In genomic region chr12:42100189-42100588, GRCm38 (mm10) we compare ENCODE assay signal across 24 mouse cellular contexts.
DNase-seq lines count a peak whose midpoint lies in the region; ATAC-seq and TF ChIP-seq lines count a peak whose summit lies in the region.
"Had no signal": no experiment of that assay in that cellular context is flagged by ENCODE, and none has a peak within 500 bp of the region (broad histone marks: within the 10 kb centered on the region; RNA-seq: fewer than 3 reads in every experiment).

No protein-coding gene starts in this region.

- no peak for TF ChIP-seq POLR2A in brain, embryonic 14.5 days (IDR thresholded peaks at IDR 0.05; ENCODE audit: borderline replicate concordance, extremely low read depth, insufficient read depth, insufficient read length, poor library complexity, severe bottlenecking)

- H3K4me1 ChIP-seq in forebrain, embryonic 14.5 days (ENCODE audit: control insufficient read depth, insufficient read depth, low read length): no peaks in the 10 kb centered on the region
- no peaks in the 10 kb centered on the region for H3K4me1 ChIP-seq in forebrain, embryonic 13.5 days
- H3K4me1 ChIP-seq in forebrain, embryonic 16.5 days (replicated peaks; ENCODE audit: control insufficient read depth, insufficient read depth, low read length): peaks cover 2% of the 10 kb centered on the region; the same call in 1 of the 2 replicates
- H3K4me1 ChIP-seq in forebrain, embryonic 12.5 days: no peaks in the 10 kb centered on the region
- H3K4me1 ChIP-seq: embryonic facial prominence, embryonic 13.5 days; embryonic facial prominence, embryonic 15.5 days had no signal

- H3K36me3 ChIP-seq in forebrain, embryonic 14.5 days (ENCODE audit: control insufficient read depth, insufficient read depth, low read length): no peaks in the 10 kb centered on the region
- no peaks in the 10 kb centered on the region for H3K36me3 ChIP-seq in forebrain, embryonic 13.5 days (ENCODE audit: poor library complexity, severe bottlenecking)
- no peaks in the 10 kb centered on the region for H3K36me3 ChIP-seq in forebrain, embryonic 16.5 days (ENCODE audit: control insufficient read depth, insufficient read depth)
- H3K36me3 ChIP-seq in forebrain, embryonic 12.5 days (replicated peaks): no peaks in the 10 kb centered on the region
- H3K36me3 ChIP-seq: embryonic facial prominence, embryonic 13.5 days; embryonic facial prominence, embryonic 15.5 days; G1E had no signal

- WGBS in forebrain, embryonic 14.5 days: 6% methylated on average over 1 of the region's 1 CpGs
- WGBS in forebrain, embryonic 13.5 days: 16% methylated on average over 1 of the region's 1 CpGs
- 15% methylated on average over 1 of the region's 1 CpGs for WGBS in forebrain, embryonic 16.5 days
- 30% methylated on average over 1 of the region's 1 CpGs for WGBS in forebrain, embryonic 12.5 days

- DNase-seq in forebrain, embryonic 14.5 days (ENCODE audit: low spot score): peak; percentile 46
- DNase-seq in brain, embryonic 14.5 days (ENCODE audit: low read depth): peak; percentile 70
- DNase-seq: adrenal gland, adult 8-10 months; adrenal gland, postnatal 14 days; adrenal gland, postnatal 36 days; B cell, adult 2 months; cerebellum, adult 11 months; cerebellum, adult 18-20 months; cerebellum, adult 8-10 months; cerebellum, adult 9-11 months; cerebellum, postnatal 14 days; cerebellum, postnatal 36 days; embryo, embryonic 11 days had no signal

- no peak overlapping the region for H3K4me2 ChIP-seq in forebrain, embryonic 14.5 days (ENCODE audit: low read length)
- H3K4me2 ChIP-seq in forebrain, embryonic 13.5 days: no peak overlapping the region
- H3K4me2 ChIP-seq in forebrain, embryonic 16.5 days (ENCODE audit: low read length): no peak overlapping the region
- H3K4me2 ChIP-seq in forebrain, embryonic 12.5 days: no peak overlapping the region
- H3K4me2 ChIP-seq: embryonic facial prominence, embryonic 13.5 days; embryonic facial prominence, embryonic 15.5 days had no signal

- ATAC-seq in forebrain, embryonic 14.5 days: no peak
- ATAC-seq in forebrain, embryonic 13.5 days: no peak
- ATAC-seq in forebrain, embryonic 16.5 days: peak; percentile 58
- ATAC-seq in forebrain, embryonic 12.5 days (ENCODE audit: low FRiP score): no peak
- ATAC-seq: activated CD4-positive, CD25-positive, alpha-beta regulatory T cell, adult 4 months; CD4-positive, CD25-positive, alpha-beta regulatory T cell, adult 4 months; Patski had no signal

- H3K27me3 ChIP-seq in forebrain, embryonic 14.5 days (replicated peaks; ENCODE audit: control insufficient read depth, insufficient read depth, low read length): no peaks in the 10 kb centered on the region
- H3K27me3 ChIP-seq in forebrain, embryonic 13.5 days: no peaks in the 10 kb centered on the region
- H3K27me3 ChIP-seq in forebrain, embryonic 16.5 days (replicated peaks; ENCODE audit: control insufficient read depth, insufficient read depth, low read length): no peaks in the 10 kb centered on the region
- no peaks in the 10 kb centered on the region for H3K27me3 ChIP-seq in forebrain, embryonic 12.5 days
- H3K27me3 ChIP-seq: CH12.LX; embryonic facial prominence, embryonic 13.5 days; embryonic facial prominence, embryonic 15.5 days; Patski had no signal

- H3K9me3 ChIP-seq in forebrain, embryonic 14.5 days (replicated peaks; ENCODE audit: control insufficient read depth, low read length): no peaks in the 10 kb centered on the region
- H3K9me3 ChIP-seq in forebrain, embryonic 13.5 days (replicated peaks): no peaks in the 10 kb centered on the region
- H3K9me3 ChIP-seq in forebrain, embryonic 16.5 days (ENCODE audit: control insufficient read depth, low read length): no peaks in the 10 kb centered on the region
- no peaks in the 10 kb centered on the region for H3K9me3 ChIP-seq in forebrain, embryonic 12.5 days
- H3K9me3 ChIP-seq: embryonic facial prominence, embryonic 13.5 days; embryonic facial prominence, embryonic 15.5 days; G1E had no signal

- no peak for TF ChIP-seq CTCF in brain, embryonic 14.5 days (IDR thresholded peaks at IDR 0.05; ENCODE audit: borderline replicate concordance, extremely low read depth, insufficient read depth, insufficient read length)

- H3K27ac ChIP-seq in forebrain, embryonic 14.5 days (ENCODE audit: low read depth, low read length): no peak overlapping the region
- H3K27ac ChIP-seq in forebrain, embryonic 13.5 days: no peak overlapping the region
- no peak overlapping the region for H3K27ac ChIP-seq in forebrain, embryonic 16.5 days (ENCODE audit: low read length)
- H3K27ac ChIP-seq in forebrain, embryonic 12.5 days: no peak overlapping the region
- H3K27ac ChIP-seq: embryonic facial prominence, embryonic 13.5 days; embryonic facial prominence, embryonic 15.5 days had no signal

- H3K9ac ChIP-seq in forebrain, embryonic 14.5 days (ENCODE audit: low read length): no peak overlapping the region
- no peak overlapping the region for H3K9ac ChIP-seq in forebrain, embryonic 13.5 days
- H3K9ac ChIP-seq in forebrain, embryonic 16.5 days (replicated peaks; ENCODE audit: low read depth, low read length): no peak overlapping the region
- H3K9ac ChIP-seq in forebrain, embryonic 12.5 days: no peak overlapping the region
- H3K9ac ChIP-seq: embryonic facial prominence, embryonic 13.5 days; embryonic facial prominence, embryonic 15.5 days had no signal

- H3K4me3 ChIP-seq in forebrain, embryonic 14.5 days (ENCODE audit: low read depth, low read length): no peak overlapping the region
- H3K4me3 ChIP-seq in forebrain, embryonic 13.5 days: no peak overlapping the region
- H3K4me3 ChIP-seq in forebrain, embryonic 16.5 days (replicated peaks; ENCODE audit: low read length): no peak overlapping the region
- no peak overlapping the region for H3K4me3 ChIP-seq in forebrain, embryonic 12.5 days (replicated peaks)
- H3K4me3 ChIP-seq: embryonic facial prominence, embryonic 13.5 days; embryonic facial prominence, embryonic 15.5 days; erythroblast, embryonic 14.5 days had no signal
